Mouse (Mus musculus) myocyte (in vitro differentiated cells): ENCODE data around the gene Cxcr1. TPM values are rescaled to one million over a fixed set of nuclear protein-coding genes. Genes with fewer than 3 reads are reported as not detected.

Experiments used
- H3K27me3 ChIP-seq: one replicate; pipeline ENCODE4 v1.6.1; 2011; ENCODE audit not compliant: control insufficient read depth, insufficient read depth, insufficient read length
- H3K36me3 ChIP-seq: one replicate; pipeline ENCODE4 v1.6.1; 2011; ENCODE audit not compliant: control insufficient read depth, insufficient read depth
- H3K4me2 ChIP-seq: one replicate; pipeline ENCODE4 v1.6.1; 2011; ENCODE audit warnings: low read depth, control low read depth
- H3K4me3 ChIP-seq: one replicate; pipeline ENCODE4 v1.5.1; 2011; ENCODE audit warnings: mild to moderate bottlenecking, control low read depth, moderate library complexity
- H3K79me2 ChIP-seq: one replicate; pipeline ENCODE4 v1.6.1; 2011; ENCODE audit not compliant: control insufficient read depth, insufficient read depth
- H3ac ChIP-seq: one replicate; pipeline ENCODE4 v1.6.1; 2011; ENCODE audit not compliant: control insufficient read depth, insufficient read length
- CEBPB ChIP-seq: IDR thresholded peaks from 2 replicates; pipeline ENCODE4 v1.6.1; 2011; ENCODE audit warnings: mild to moderate bottlenecking, moderate library complexity; ENCODE audit not compliant: poor library complexity, insufficient read depth, severe bottlenecking
- E2F4 ChIP-seq: IDR thresholded peaks from one replicate; pipeline ENCODE4 v1.6.1; 2011; ENCODE audit warnings: mild to moderate bottlenecking, control low read depth, moderate library complexity; ENCODE audit not compliant: insufficient read depth
- MAX ChIP-seq: IDR thresholded peaks from one replicate; pipeline ENCODE4 v1.6.1; 2011; ENCODE audit warnings: low read depth, mild to moderate bottlenecking, control low read depth
- MYOD1 ChIP-seq, 3 experiments: IDR thresholded peaks; one replicate each; pipeline ENCODE4 v1.6.1; 2011; ENCODE audit warnings: control low read depth in 2 of 3, low read depth in 2 of 3, mild to moderate bottlenecking in 2 of 3, moderate library complexity in 1 of 3; ENCODE audit not compliant: insufficient read length in 2 of 3, control insufficient read depth in 1 of 3
- MYOG ChIP-seq, 3 experiments: IDR thresholded peaks; one replicate each; pipeline ENCODE4 v1.6.1; 2011; ENCODE audit warnings: control low read depth in 2 of 3, low read depth in 2 of 3, mild to moderate bottlenecking in 2 of 3; ENCODE audit not compliant: insufficient read length in 2 of 3, control insufficient read depth in 1 of 3, insufficient read depth in 1 of 3
- POLR2A ChIP-seq: IDR thresholded peaks from one replicate; pipeline ENCODE4 v1.6.1; 2011; ENCODE audit warnings: low read depth, mild to moderate bottlenecking, control low read depth, moderate library complexity; ENCODE audit not compliant: insufficient read length
- POLR2AphosphoS2 ChIP-seq: IDR thresholded peaks from one replicate; pipeline ENCODE4 v1.6.1; 2011; ENCODE audit warnings: low read depth, control low read depth; ENCODE audit not compliant: insufficient read length
- REST ChIP-seq: IDR thresholded peaks from one replicate; pipeline ENCODE4 v1.6.1; 2011; ENCODE audit warnings: mild to moderate bottlenecking, control low read depth, moderate library complexity; ENCODE audit not compliant: insufficient read depth, insufficient read length
- SRF ChIP-seq: IDR thresholded peaks from one replicate; pipeline ENCODE4 v1.6.1; 2011; ENCODE audit warnings: low read depth; ENCODE audit not compliant: control insufficient read depth, insufficient read length
- TCF12 ChIP-seq: IDR thresholded peaks from one replicate; pipeline ENCODE4 v1.6.1; 2011; ENCODE audit warnings: mild to moderate bottlenecking, control low read depth; ENCODE audit not compliant: poor library complexity, insufficient read depth, severe bottlenecking
- TCF3 ChIP-seq: IDR thresholded peaks from one replicate; pipeline ENCODE4 v1.6.1; 2011; ENCODE audit warnings: low read depth, control low read depth; ENCODE audit not compliant: insufficient read length
- USF1 ChIP-seq: IDR thresholded peaks from one replicate; pipeline ENCODE4 v1.6.1; 2011; ENCODE audit warnings: low read depth, mild to moderate bottlenecking, control low read depth, moderate library complexity
- polyA plus RNA-seq: library from polyadenylated mRNA; unstranded; fragments of >200 nt; fragmentation: generic; extraction: Trizol; gene quantifications from one replicate; pipeline ENCODE4 v1.2.1, GENCODE M21; 2012; ENCODE audit warnings: missing spikeins

Cxcr1 gene
- polyA plus RNA-seq, 1 experiment = not detected

- H3K36me3 ChIP-seq = no peaks in the 10 kb centered on the region
- no peak overlapping the region for H3K4me3 ChIP-seq
- H3K4me2 ChIP-seq = no peak overlapping the region
- no peak for TF ChIP-seq MYOD1 (IDR thresholded peaks at IDR 0.05; ENCODE audit: control insufficient read depth in 1 of 3, insufficient read length in 2 of 3, low read depth in 2 of 3)
- TF ChIP-seq POLR2AphosphoS2 = no peak
- no peak for TF ChIP-seq CEBPB
- no peak for TF ChIP-seq USF1
- TF ChIP-seq MAX = no peak
- no peak for TF ChIP-seq E2F4
- no peak for TF ChIP-seq SRF
- TF ChIP-seq MYOG (IDR thresholded peaks at IDR 0.05; ENCODE audit: control insufficient read depth in 1 of 3, insufficient read depth in 1 of 3, insufficient read length in 2 of 3, low read depth in 2 of 3) = no peak
- H3ac ChIP-seq = no peak overlapping the region
- no peaks in the 10 kb centered on the region for H3K79me2 ChIP-seq
- peaks cover 8% of the 10 kb centered on the region for H3K27me3 ChIP-seq
Measured at GRCm38 (mm10) chr1:74156381-74156910, 38.0 kb downstream of the Cxcr1 start.

- Histone ChIP-seq H3K4me3 (no peak overlapping the region), H3K27me3 (peaks cover 8% of the 10 kb centered on the region), H3K79me2 (no peaks in the 10 kb centered on the region), H3K4me2 (no peak overlapping the region), H3K36me3 (no peaks in the 10 kb centered on the region), H3ac (no peak overlapping the region)
- no peak for TF ChIP-seq TCF12
- no peak for TF ChIP-seq CEBPB
- no peak for TF ChIP-seq MAX
- TF ChIP-seq SRF = no peak
- no peak for TF ChIP-seq E2F4
- TF ChIP-seq MYOD1 (IDR thresholded peaks at IDR 0.05; ENCODE audit: control insufficient read depth in 1 of 3, insufficient read length in 2 of 3, low read depth in 2 of 3) = no peak
- TF ChIP-seq TCF3 = no peak
- no peak for TF ChIP-seq MYOG (IDR thresholded peaks at IDR 0.05; ENCODE audit: control insufficient read depth in 1 of 3, insufficient read depth in 1 of 3, insufficient read length in 2 of 3, low read depth in 2 of 3)
- TF ChIP-seq POLR2AphosphoS2 = no peak
Measured at GRCm38 (mm10) chr1:74155435-74156012, 38.9 kb downstream of the Cxcr1 start.

GRCm38 (mm10) chr1:74153461-74154184, 40.8 kb downstream of the Cxcr1 start, which contains the start of gene Cxcr2:
TSS of gene Cxcr2 (plus strand) at chr1:74153989.
- TF ChIP-seq POLR2AphosphoS2 (no peak), CEBPB (no peak), MAX (no peak), REST (no peak), TCF12 (no peak), SRF (no peak), POLR2A (no peak), USF1 (no peak), MYOG (IDR thresholded peaks at IDR 0.05; ENCODE audit: control insufficient read depth in 1 of 3, insufficient read depth in 1 of 3, insufficient read length in 2 of 3, low read depth in 2 of 3) (no peak), MYOD1 (IDR thresholded peaks at IDR 0.05; ENCODE audit: control insufficient read depth in 1 of 3, insufficient read length in 2 of 3, low read depth in 2 of 3) (no peak)
- no peak within 1 kb of the TSS for H3K4me3 ChIP-seq
- H3K36me3 ChIP-seq = no peaks in the 10 kb centered on the region
- no peak within 1 kb of the TSS for H3K4me2 ChIP-seq
- H3K27me3 ChIP-seq = peaks cover 8% of the 10 kb centered on the region
- no peaks in the 10 kb centered on the region for H3K79me2 ChIP-seq
- no peak within 1 kb of the TSS for H3ac ChIP-seq

- H3K27me3 ChIP-seq = peaks cover 8% of the 10 kb centered on the region
- no peak overlapping the region for H3ac ChIP-seq
- no peaks in the 10 kb centered on the region for H3K79me2 ChIP-seq
- no peaks in the 10 kb centered on the region for H3K36me3 ChIP-seq
- H3K4me3 ChIP-seq = no peak overlapping the region
- no peak overlapping the region for H3K4me2 ChIP-seq
- TF ChIP-seq SRF (no peak), POLR2A (no peak), REST (no peak), CEBPB (no peak), POLR2AphosphoS2 (no peak), MYOG (IDR thresholded peaks at IDR 0.05; ENCODE audit: control insufficient read depth in 1 of 3, insufficient read depth in 1 of 3, insufficient read length in 2 of 3, low read depth in 2 of 3) (no peak), TCF12 (no peak)
Measured at GRCm38 (mm10) chr1:74151091-74151490, 43.3 kb downstream of the Cxcr1 start.
